Mouse (Mus musculus) spleen, postnatal 10 days (tissue): ENCODE data around the gene Sh3bgrl3.

ENCODE experiments used
- DNase-seq, 2 experiments: peaks; one replicate each; pipeline ENCODE4 v3.0.0; 2021 to 2022; ENCODE audit warnings: low spot score in 2 of 2

Gene Sh3bgrl3

GRCm38 (mm10) chr4:134112403-134112802, 16.2 kb downstream of the Sh3bgrl3 start:
- DNase-seq = no peak

GRCm38 (mm10) chr4:134110653-134111052, 17.9 kb downstream of the Sh3bgrl3 start:
- DNase-seq = no peak

- no peak for DNase-seq
These were observed 20.4 kb downstream of the Sh3bgrl3 start for GRCm38 (mm10) chr4:134108196-134108595.

- DNase-seq = no peak
These were observed 20.9 kb downstream of the Sh3bgrl3 start for GRCm38 (mm10) chr4:134107730-134108129.

- DNase-seq = peak in 1 of 2 experiments; percentile 22
These were observed 22.5 kb downstream of the Sh3bgrl3 start for GRCm38 (mm10) chr4:134106105-134106504.

GRCm38 (mm10) chr4:134102742-134103119, 25.9 kb downstream of the Sh3bgrl3 start:
- DNase-seq = peak in 1 of 2 experiments; percentile 47

- DNase-seq = peak; percentile 79 to 90
These were observed 26.4 kb downstream of the Sh3bgrl3 start, which contains the start of gene Ubxn11 for GRCm38 (mm10) chr4:134101979-134102741. TSS of gene Ubxn11 (plus strand) at chr4:134102570.

GRCm38 (mm10) chr4:134100245-134100644, 28.3 kb downstream of the Sh3bgrl3 start:
- DNase-seq = no peak

GRCm38 (mm10) chr4:134098628-134099027, 30.0 kb downstream of the Sh3bgrl3 start:
- DNase-seq = peak in 1 of 2 experiments; percentile 80

- peak in 1 of 2 experiments; percentile 64 for DNase-seq
These were observed 31.5 kb downstream of the Sh3bgrl3 start for GRCm38 (mm10) chr4:134097015-134097608.

GRCm38 (mm10) chr4:134096120-134096519, 32.5 kb downstream of the Sh3bgrl3 start:
- no peak for DNase-seq

- DNase-seq = peak in 1 of 2 experiments; percentile 79
These were observed 33.6 kb downstream of the Sh3bgrl3 start, which contains the start of gene Cd52 for GRCm38 (mm10) chr4:134094923-134095547. TSS of gene Cd52 (minus strand) at chr4:134095082.

- no peak for DNase-seq
These were observed 34.5 kb downstream of the Sh3bgrl3 start for GRCm38 (mm10) chr4:134094004-134094564.

- peak; percentile 68 to 85 for DNase-seq
These were observed 36.0 kb downstream of the Sh3bgrl3 start for GRCm38 (mm10) chr4:134092382-134093288.

GRCm38 (mm10) chr4:134091225-134091529, 37.4 kb downstream of the Sh3bgrl3 start:
- DNase-seq = no peak

- DNase-seq = no peak
These were observed 37.9 kb downstream of the Sh3bgrl3 start for GRCm38 (mm10) chr4:134090521-134091224.

GRCm38 (mm10) chr4:134089029-134089428, 39.6 kb downstream of the Sh3bgrl3 start:
- no peak for DNase-seq

- peak in 1 of 2 experiments; percentile 63 for DNase-seq
These were observed 41.2 kb downstream of the Sh3bgrl3 start for GRCm38 (mm10) chr4:134087412-134087811.

GRCm38 (mm10) chr4:134084999-134085398, 43.6 kb downstream of the Sh3bgrl3 start:
- DNase-seq = no peak

GRCm38 (mm10) chr4:134082460-134082859, 46.1 kb downstream of the Sh3bgrl3 start:
- no peak for DNase-seq
